Mouse (Mus musculus): ENCODE measurements at regions not wholly inside any gene's neighbourhood (a gene's known extent, or its start where the extent isn't known, plus 50 kb on each side); places are given as distances from the start of the nearest gene placed in this dataset.
"Not testable (repeated sequence)": the region's sequence is repeated elsewhere in the genome, so short reads cannot be mapped to it uniquely, and the experiment has no call there.

- DNase-seq (ENCODE audit: inconsistent ontology term), result no peak
Measured at GRCm38 (mm10) chr9:41914611-41915010, 209.5 kb downstream of the Sorl1 start.

GRCm38 (mm10) chr9:41913911-41914310, 210.2 kb downstream of the Sorl1 start:
- no peak for DNase-seq (ENCODE audit: inconsistent ontology term)

- no peak for DNase-seq (ENCODE audit: inconsistent ontology term)
Measured at GRCm38 (mm10) chr9:41912482-41912881, 211.6 kb downstream of the Sorl1 start.

- DNase-seq (ENCODE audit: inconsistent ontology term), result no peak
Measured at GRCm38 (mm10) chr9:41900606-41900974, 223.5 kb downstream of the Sorl1 start.

- DNase-seq (ENCODE audit: inconsistent ontology term), result no peak
Measured at GRCm38 (mm10) chr9:41899766-41900605, 224.1 kb downstream of the Sorl1 start.

GRCm38 (mm10) chr9:41895106-41895505, 229.0 kb downstream of the Sorl1 start:
- no peak for DNase-seq (ENCODE audit: inconsistent ontology term)

- DNase-seq (ENCODE audit: inconsistent ontology term), result no peak
Measured at GRCm38 (mm10) chr9:41892841-41893240, 231.3 kb downstream of the Sorl1 start.

GRCm38 (mm10) chr9:41891206-41891605, 232.9 kb downstream of the Sorl1 start:
- no peak for DNase-seq (ENCODE audit: inconsistent ontology term)

GRCm38 (mm10) chr9:41890273-41891141, 233.6 kb downstream of the Sorl1 start:
- DNase-seq (ENCODE audit: inconsistent ontology term), result peak; percentile 85

- DNase-seq (ENCODE audit: inconsistent ontology term), result no peak
Measured at GRCm38 (mm10) chr9:41889568-41890272, 234.4 kb downstream of the Sorl1 start.

- no peak for DNase-seq (ENCODE audit: inconsistent ontology term)
Measured at GRCm38 (mm10) chr9:41888616-41889150, 235.4 kb downstream of the Sorl1 start.

GRCm38 (mm10) chr9:41886456-41886855, 237.6 kb downstream of the Sorl1 start:
- DNase-seq (ENCODE audit: inconsistent ontology term), result not testable (repeated sequence)

- DNase-seq (ENCODE audit: inconsistent ontology term), result no peak
Measured at GRCm38 (mm10) chr9:41880457-41880856, 243.6 kb downstream of the Sorl1 start.

GRCm38 (mm10) chr9:41879080-41879479, 245.0 kb downstream of the Sorl1 start:
- DNase-seq (ENCODE audit: inconsistent ontology term), result no peak

GRCm38 (mm10) chr9:41861136-41861535, 263.0 kb downstream of the Sorl1 start:
- no peak for DNase-seq (ENCODE audit: inconsistent ontology term)

GRCm38 (mm10) chr9:41860681-41861080, 263.4 kb downstream of the Sorl1 start:
- DNase-seq (ENCODE audit: inconsistent ontology term), result peak; percentile 37

GRCm38 (mm10) chr9:41859780-41860179, 264.3 kb downstream of the Sorl1 start:
- DNase-seq (ENCODE audit: inconsistent ontology term), result no peak

- no peak for DNase-seq (ENCODE audit: inconsistent ontology term)
Measured at GRCm38 (mm10) chr9:41852099-41852498, 272.0 kb downstream of the Sorl1 start.

GRCm38 (mm10) chr9:41849628-41850326, 274.3 kb downstream of the Sorl1 start:
- no peak for DNase-seq (ENCODE audit: inconsistent ontology term)

GRCm38 (mm10) chr9:41844616-41845015, 279.5 kb downstream of the Sorl1 start:
- no peak for DNase-seq (ENCODE audit: inconsistent ontology term)

Data from Muller cell, postnatal 12 days (primary cell).